Mouse (Mus musculus) gastrocnemius, postnatal 36 days (tissue): ENCODE measurements around the gene Rabepk. TPM values are rescaled to one million over a fixed set of nuclear protein-coding genes. Genes with fewer than 3 reads are reported as not detected.

Source experiments
- total RNA-seq, 2 experiments: library from RNA; stranded (reverse); gene quantifications; 2 replicates each; pipeline ENCODE4 v1.2.3; 2021

Rabepk gene
- total RNA-seq, 2 experiments from 2014 or later, result 7.5 to 8.6 TPM

Other genes starting within 250 kb of the Rabepk start
- 10 to 100 TPM; 28.7 to 34.7 TPM for gene Gapvd1, start 44.7 kb downstream of the Rabepk start, total RNA-seq
- 100 to 1,000 TPM; 168 to 180 TPM for gene Hspa5, start 27.9 kb downstream of the Rabepk start, total RNA-seq
- 10 to 100 TPM; 43.9 to 46.6 TPM for gene Fbxw2, start 26.4 kb upstream of the Rabepk start, total RNA-seq
- gene Gm34653, start 33.1 kb upstream of the Rabepk start, total RNA-seq, result not detected
- gene Cutal, start 74.5 kb upstream of the Rabepk start, total RNA-seq, result under 1 TPM in 1 of 2 experiments, not detected in 1; 0.39 TPM
- gene Psmd5, start 75.1 kb upstream of the Rabepk start, total RNA-seq, result 10 to 100 TPM in 1 of 2 experiments, 1 to 10 TPM in 1; 8.8 to 13.3 TPM
- under 1 TPM; 0.38 to 0.64 TPM for gene Phf19, start 114.1 kb upstream of the Rabepk start, total RNA-seq
- 1 to 10 TPM in 1 of 2 experiments, under 1 TPM in 1; 0.76 to 1.1 TPM for gene Traf1, start 161.9 kb upstream of the Rabepk start, total RNA-seq